Mouse (Mus musculus) gastrocnemius, postnatal 36 days (tissue): Measurements from ENCODE around the gene Nkx2-4. TPM values are rescaled to one million over a fixed set of nuclear protein-coding genes. Genes with fewer than 3 reads are reported as not detected.

Experiments used
- total RNA-seq, 2 experiments: library from RNA; stranded (reverse); gene quantifications; 2 replicates each; pipeline ENCODE4 v1.2.3; 2021

Nkx2-4 gene
- total RNA-seq, 2 experiments from 2014 or later: not detected

Other genes with a start within 250 kb of the Nkx2-4 start
- 10 to 100 TPM; 34.8 to 51.8 TPM for gene Kiz, start 229.6 kb downstream of the Nkx2-4 start, total RNA-seq
- gene Xrn2, start 72.4 kb downstream of the Nkx2-4 start, total RNA-seq: 10 to 100 TPM; 11.1 to 14.1 TPM
- not detected for gene Nkx2-2, start 108.8 kb upstream of the Nkx2-4 start, total RNA-seq